Mouse (Mus musculus): ENCODE results near the gene Hist1h4b.

The Hist1h4b gene

DNA sequence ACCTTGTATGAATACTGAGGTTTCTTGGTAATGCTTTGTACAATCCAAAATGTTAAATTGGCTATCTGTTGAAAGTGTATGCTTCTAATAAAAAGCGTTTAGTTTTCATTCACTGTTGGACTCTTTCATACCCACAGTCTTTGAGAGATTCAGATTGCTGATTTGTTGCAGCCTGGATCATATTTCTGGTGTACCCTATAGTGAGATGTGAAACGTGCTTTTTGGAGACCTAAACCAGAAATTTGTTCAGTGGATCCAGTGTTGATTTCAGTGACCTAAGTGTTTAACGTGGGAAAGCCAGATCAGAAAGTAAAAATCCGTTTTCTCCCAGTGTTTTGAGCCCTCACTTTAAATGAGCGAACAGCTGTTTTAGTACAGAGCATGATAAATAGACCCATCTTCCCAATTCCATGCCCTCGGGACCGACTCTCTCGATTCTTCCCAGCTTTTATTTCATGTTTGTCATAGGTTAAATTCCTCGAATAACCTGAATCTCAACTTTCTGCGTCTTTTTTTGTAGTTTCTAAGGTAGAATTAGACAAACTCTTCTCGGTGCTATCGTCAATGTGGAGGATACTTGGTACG is 16.5 kb upstream of the Hist1h4b start:
- DNase-seq (ENCODE audit: low spot score in 2 of 2) = no peak

DNA sequence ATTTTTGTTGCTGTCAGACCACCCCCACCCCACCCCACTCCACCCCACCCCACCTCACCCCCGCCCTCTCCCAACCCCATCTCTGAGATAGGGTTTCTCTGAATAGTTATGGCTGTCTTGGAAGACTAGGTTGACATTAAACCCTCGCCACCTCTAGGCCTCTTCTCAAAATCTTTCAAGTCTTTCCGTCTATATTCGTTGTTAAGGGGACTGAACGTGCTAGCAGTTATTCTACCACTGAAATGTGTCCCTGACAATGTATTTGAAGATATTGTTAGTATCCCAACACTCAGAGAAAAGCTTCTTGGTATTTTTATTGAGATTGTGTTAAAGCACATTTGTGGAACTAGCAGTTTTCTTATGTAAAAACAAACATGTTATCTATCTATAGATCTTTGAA is 15.9 kb upstream of the Hist1h4b start:
- no peak for DNase-seq (ENCODE audit: low spot score in 2 of 2)

DNA sequence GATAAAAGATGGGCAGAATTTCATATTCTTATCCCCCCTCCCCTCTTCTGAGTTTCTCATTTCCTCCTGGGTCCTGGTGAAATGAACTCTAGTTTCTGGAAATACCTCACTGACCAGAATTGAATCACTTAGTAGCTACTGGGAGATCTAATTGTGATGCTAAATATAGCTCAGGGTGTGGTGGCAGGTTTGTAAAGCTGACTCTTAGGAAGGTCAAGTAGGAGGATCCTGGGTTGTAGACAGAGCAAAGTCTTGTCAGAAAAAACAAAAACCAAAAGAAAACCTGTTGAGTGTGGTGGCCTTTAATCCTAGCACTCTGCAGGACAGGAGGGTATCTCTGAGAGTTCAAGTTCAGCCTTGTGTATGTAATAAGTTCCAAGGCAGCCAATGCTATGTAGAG is 14.8 kb upstream of the Hist1h4b start:
- peak in 1 of 2 experiments; percentile 3 for DNase-seq (ENCODE audit: low spot score in 2 of 2)

DNA sequence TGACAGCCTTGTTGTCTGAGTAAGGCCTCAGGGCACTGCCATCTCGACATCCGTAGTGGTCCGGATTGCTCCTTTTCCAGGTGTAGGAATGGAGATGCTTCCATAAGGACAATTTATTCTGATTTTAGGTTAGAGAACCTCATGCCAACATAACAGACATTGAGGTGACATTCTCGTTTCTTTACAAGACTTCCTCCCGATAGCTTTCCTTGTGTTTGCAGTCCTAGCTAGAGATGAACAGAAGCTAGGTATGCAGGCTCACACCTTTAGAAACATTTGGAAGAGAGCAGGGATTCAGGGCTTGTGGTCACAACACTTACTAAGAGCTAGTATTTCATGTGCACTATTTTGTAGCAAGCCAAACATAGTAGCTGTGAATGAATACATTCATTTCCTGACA is 13.6 kb upstream of the Hist1h4b start:
- no peak for DNase-seq (ENCODE audit: low spot score in 2 of 2)

DNA sequence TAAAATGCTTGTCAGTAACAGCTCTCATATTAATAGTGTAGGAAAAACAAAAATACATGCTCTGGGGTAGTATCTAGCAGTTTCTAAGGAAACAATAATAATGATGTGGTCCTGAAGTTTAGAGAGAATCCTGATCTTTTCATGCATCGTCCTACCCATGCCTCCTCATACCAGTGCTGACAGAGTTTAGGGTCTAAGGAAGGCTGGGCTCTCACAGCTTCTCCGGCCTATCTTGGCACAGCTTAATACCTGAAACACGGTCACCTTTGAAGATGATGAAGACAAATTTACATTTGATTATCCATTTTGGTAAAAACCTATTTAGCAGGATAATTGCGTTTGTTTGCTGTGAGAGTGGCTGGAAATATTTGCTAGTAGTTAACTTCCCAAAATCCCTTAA is 12.8 kb upstream of the Hist1h4b start:
- no peak for DNase-seq (ENCODE audit: low spot score in 2 of 2)

DNA sequence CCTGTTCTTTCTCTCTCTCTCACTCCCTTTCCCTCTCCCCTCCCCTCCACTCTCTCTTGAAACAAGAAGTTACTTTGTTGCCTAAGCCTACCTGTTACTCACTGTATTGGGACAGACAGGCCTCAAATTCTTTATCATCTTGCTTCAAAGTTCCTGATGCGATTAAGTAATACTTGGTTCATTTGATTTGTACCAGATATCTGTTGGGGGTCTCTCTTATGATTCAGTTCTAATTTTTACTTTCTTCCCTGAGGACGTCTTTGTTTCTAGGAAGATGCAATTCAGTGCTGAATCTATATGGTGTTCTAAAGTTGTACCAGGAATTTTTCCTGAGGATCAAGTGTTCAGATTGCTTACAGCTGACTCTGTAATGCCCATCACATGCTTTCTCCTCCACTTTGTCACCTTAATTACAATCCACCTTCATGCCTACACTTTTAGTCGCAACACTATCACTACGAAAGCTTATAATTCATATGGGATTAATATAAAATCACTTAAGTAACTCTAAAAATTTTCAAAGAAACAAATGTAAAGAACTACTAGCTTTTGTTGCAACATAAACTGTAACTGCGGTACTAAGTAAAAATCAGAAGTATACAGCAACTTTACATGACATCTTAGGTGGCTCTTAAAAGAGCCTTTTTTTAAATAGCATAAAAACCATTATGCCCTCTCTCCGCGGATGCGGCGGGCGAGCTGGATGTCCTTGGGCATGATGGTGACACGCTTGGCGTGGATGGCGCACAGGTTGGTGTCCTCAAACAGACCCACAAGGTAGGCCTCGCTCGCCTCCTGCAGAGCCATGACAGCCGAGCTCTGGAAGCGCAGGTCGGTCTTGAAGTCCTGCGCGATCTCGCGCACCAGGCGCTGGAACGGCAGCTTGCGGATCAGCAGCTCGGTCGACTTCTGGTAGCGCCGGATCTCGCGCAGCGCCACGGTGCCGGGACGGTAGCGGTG is 12.1 kb upstream of the Hist1h4b start:
- DNase-seq (ENCODE audit: low spot score in 2 of 2) = no peak

DNA sequence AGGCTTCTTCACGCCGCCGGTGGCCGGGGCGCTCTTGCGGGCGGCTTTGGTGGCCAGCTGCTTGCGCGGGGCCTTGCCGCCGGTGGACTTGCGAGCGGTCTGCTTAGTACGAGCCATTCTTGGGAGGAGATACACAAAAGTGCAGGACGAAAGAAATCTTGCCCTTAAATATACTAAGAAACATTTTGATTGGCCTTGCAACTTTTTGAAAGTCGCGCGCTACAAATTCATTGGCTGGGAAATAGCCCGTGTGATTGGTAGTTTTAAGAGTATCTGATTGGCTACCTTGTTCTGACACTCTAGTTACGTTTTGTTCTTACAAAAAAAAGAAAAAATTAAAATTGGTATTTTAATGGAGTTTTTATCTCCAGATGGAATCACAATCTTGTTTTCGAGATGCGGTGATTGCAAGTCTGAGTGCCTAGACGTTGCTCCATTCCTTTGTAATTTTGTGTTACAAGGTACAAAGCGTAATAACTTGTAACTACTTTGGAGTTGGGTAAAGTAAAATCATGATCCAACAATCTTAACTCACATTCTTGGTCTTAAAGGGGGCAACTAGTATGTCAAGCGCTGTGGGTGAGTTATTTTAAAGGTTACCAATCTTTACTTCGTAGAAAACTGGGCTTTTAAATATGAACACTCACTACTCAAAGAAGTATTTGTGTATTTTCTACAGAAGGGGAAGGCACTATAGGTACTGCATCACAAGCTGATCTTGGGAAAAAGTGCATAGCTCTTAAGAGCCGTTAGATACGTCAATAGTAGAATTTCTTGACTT is 11.2 kb upstream of the Hist1h4b start, which contains the start of gene Hist1h3c:
Gene Hist1h3c (minus strand): TSS at position 222 of the 781 bp plus-strand sequence.
- peak; percentile 92 to 94 for DNase-seq (ENCODE audit: low spot score in 2 of 2)

DNA sequence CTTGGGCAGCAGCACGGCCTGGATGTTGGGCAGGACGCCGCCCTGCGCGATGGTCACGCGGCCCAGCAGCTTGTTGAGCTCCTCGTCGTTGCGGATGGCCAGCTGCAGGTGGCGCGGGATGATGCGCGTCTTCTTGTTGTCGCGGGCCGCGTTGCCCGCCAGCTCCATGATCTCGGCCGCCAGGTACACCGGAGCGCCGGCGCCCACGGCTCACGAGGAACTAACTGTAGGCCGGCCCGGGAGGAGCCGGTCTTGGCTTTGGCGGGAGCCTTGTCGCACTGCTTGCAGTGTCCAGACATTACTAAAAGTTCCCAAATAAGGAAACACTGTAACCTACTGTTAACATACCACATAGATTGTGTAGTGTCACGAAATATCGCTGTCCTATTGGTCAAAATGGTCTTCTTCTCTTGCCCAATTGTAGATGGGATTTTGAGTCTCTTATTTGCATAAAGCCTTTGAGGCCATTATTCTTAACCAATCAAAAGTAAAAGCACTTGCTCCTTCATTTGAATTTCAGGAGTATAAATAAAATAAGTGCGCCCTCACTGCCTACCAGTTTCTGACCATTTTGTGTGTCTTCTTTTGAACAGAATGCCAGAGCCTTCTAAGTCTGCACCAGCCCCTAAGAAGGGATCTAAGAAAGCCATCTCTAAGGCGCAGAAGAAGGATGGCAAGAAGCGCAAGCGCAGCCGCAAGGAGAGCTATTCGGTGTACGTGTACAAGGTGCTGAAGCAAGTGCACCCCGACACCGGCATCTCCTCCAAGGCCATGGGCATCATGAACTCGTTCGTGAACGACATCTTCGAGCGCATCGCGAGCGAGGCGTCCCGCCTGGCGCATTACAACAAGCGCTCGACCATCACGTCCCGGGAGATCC is 10.4 kb upstream of the Hist1h4b start, which contains the start of gene Hist1h2bb:
Gene Hist1h2bb (plus strand): TSS at position 534 of the 880 bp plus-strand sequence.
- DNase-seq (ENCODE audit: low spot score in 2 of 2) = peak; percentile 64 to 80

DNA sequence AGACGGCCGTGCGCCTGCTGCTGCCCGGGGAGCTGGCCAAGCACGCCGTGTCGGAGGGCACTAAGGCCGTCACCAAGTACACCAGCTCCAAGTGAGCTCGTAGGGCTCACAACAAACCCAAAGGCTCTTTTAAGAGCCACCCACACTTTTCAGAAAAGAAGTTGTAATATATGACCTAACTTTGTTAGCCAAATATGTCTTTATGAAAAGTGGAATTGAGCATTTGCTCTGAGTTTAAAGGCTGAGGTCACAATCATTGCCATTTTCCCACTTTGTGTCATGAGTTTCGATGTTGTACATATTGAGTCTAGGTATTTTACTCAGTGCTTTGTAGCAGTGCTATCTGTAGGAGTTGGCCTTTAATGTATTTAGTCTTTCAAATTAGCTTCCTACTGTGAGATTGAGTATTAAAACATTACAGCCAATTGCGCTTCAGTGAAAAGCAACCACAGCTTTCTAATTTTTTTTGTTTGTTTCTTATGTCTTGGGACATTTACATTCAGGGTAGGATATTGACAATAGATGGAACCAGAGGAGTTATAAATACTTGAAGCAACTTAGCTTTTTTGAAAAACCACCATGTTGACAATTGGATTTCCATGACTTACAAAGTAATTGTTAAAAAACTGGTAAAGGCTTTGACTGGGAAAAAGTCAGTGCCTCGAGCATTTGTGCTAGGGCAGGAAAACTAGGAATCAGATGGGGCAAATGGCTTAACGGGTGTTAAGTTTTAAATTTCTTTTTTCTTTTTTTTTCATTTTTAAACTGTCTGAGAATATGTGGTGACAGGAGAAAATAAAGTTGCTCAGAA is 9.5 kb upstream of the Hist1h4b start:
- DNase-seq (ENCODE audit: low spot score in 2 of 2) = no peak

DNA sequence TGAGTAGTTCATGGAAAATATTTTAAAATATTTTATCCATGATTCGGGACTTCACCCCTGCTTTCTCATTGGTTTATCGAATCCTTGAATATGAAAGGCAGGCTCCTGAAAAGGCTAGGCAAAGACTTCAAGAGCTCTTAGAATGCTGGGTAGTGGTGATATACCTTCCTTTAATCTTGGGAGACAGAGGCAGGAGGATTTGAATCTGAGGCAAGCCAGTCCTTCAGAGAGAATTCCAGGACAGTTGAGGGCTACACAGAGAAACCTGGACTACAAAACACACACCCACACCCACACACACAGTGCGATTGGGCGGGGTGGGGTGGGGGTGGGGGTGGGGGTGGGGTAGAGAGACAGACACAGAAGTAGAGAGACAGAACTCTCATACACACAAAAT is 8.9 kb upstream of the Hist1h4b start:
- DNase-seq (ENCODE audit: low spot score in 2 of 2) = no peak

DNA sequence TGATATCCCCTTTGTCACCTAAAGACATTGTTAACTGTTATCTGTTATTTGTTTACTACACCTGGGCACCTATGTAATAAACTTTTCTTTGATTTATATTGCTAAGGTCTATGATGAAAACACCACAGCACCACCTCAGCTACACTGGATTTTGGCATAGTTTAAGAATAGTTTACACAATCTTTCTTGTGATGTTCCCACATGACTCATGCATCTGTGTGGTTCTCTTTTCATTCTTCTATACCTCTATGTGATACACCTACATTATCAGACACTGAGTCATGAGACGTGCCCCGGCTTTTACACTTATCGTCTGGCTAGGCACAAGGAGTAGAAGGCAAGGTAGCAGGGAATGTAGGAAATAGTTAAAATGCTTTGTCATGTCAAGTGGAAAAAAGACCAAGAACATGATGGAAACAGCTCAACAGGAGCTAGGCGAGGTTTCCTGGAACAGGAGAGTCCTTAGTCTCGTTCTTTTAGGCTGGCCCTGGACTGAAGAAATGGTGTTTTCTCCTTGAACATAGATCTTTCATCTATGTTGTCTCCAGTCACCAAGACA is 7.2 kb upstream of the Hist1h4b start:
- DNase-seq (ENCODE audit: low spot score in 2 of 2) = no peak

DNA sequence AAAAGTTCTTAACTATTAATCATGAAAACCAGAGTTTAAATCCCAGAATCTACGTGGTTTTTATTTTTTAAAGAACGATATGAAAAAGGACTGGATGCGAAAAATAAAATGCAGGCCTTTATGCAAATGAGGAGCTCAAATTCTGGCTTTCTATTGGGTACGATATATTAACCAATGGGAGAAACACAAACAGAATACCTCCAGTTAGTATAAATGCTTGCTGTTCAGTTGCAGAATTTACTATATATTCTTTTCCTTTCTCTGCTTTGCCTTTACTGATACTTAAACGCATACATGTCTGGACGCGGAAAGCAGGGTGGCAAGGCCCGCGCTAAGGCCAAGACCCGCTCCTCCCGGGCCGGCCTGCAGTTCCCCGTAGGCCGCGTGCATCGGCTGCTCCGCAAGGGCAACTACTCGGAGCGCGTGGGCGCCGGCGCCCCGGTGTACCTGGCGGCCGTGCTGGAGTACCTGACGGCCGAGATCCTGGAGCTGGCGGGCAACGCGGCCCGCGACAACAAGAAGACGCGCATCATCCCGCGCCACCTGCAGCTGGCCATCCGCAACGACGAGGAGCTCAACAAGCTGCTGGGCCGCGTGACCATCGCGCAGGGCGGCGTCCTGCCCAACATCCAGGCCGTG is 5.9 kb upstream of the Hist1h4b start, which contains the start of gene Hist1h2ab:
Gene Hist1h2ab (plus strand): TSS at position 288 of the 639 bp plus-strand sequence.
- peak in 1 of 2 experiments; percentile 55 for DNase-seq (ENCODE audit: low spot score in 2 of 2)

DNA sequence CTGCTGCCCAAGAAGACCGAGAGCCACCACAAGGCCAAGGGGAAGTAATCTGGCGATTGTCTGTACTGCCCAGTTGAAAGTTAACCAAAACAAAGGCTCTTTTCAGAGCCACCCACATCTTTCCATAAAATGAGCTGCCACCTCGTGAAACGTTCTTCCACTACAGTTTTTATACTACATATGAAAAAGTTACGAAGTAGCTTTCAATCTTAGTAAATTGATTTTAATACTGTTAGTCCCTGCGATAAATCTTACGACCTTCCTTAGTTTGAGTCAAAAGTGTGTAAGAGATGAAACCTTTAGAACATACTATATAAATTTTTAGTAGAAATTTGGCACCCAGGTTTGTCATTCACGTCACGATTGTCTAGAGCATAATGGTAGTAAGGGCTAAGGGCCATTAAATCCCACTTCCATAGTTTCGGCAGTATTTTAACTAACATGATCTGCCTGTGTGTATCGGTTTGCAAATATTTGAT is 5.3 kb upstream of the Hist1h4b start:
- DNase-seq (ENCODE audit: low spot score in 2 of 2) = no peak

DNA sequence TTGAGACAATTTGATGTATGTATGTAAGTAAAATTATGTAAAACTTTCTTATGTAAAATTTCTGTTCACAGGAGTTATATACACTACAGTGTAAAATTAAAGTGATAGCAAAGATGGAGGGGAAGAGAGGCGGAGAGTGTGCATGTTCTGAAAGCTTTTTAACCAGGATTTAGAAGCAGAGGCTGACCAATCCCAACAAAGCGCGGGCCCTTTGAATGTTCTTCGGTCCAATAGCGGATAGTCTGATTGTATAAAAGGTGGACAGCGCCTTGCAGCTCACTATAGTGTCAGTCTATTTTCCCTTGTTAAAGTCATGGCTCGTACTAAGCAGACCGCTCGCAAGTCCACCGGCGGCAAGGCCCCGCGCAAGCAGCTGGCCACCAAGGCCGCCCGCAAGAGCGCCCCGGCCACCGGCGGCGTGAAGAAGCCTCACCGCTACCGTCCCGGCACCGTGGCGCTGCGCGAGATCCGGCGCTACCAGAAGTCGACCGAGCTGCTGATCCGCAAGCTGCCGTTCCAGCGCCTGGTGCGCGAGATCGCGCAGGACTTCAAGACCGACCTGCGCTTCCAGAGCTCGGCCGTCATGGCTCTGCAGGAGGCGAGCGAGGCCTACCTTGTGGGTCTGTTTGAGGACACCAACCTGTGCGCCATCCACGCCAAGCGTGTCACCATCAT is 4.6 kb upstream of the Hist1h4b start, which contains the start of gene Hist1h3b:
Gene Hist1h3b (plus strand): TSS at position 201 of the 675 bp plus-strand sequence.
- peak; percentile 96 for DNase-seq (ENCODE audit: low spot score in 2 of 2)

DNA sequence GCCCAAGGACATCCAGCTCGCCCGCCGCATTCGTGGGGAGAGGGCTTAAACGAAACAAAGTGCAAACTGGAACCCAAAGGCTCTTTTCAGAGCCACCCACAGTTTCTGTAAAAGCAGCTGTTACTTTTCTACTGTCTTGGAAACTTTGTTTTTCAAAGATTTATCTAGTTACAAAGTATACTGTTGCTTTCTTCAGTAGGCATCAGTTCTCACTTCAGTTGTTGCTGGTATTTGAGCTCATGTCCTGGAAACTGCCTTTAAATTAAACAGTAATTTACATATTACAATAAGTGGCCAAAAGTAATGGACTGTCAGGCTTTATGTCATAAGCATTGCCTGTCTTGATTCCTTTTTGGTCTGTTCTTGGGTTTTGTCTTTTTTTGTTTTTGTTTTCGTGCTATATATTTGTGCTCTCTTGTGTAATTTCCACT is 4.1 kb upstream of the Hist1h4b start:
- no peak for DNase-seq (ENCODE audit: low spot score in 2 of 2)

DNA sequence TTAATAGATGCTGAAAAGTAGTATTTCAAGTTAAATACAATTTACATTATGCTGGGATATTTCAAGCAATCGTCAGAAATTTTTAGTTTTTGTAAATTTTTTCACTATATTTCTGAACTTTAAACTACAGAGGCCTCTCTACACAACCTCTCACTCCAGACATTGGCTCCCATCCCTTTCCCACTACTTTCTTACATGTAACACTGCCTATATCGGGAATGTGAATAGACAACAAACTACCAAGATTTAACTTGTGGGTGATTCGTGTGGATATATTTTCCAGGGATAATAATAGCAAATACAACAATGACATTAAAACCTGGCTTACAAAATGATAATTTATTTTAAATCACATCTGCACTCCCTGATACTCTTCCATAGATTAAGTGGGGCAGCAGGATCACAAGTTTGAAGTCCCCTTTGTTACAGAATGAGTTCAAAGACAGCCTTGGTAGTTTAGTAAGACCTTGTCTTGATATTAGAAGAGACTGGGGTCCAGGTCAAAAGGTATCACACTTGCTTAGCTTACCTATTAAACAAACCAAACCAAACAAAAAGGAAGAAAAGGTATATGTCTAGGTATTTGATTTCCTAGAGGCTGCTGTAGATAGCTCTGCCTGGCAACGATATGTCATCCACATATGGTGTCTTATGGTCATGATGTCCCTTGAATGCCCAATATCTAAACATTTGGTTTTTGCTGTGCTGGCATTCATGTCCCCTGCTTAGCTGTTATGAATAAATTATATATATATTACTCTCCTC is 3.3 kb upstream of the Hist1h4b start:
- DNase-seq (ENCODE audit: low spot score in 2 of 2) = no peak

DNA sequence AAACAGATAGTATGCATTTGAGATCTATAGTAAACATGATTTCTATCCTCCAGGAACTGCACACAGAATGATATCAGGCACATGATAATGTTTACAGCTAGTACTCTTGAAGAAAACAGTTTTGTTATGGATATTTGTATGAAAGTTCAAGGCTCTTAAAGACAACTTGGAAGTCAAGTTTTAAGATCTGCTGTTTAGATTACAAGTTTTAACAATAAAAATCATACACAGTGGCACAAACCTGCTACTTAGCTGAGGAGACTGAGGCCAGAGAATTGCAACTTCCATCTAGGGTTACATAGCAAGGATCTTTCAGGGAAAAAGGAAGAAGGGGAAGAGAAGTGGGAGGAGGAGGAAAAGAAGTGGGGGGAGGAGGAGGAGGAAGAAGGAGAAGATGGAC is 1.8 kb upstream of the Hist1h4b start:
- no peak for DNase-seq (ENCODE audit: low spot score in 2 of 2)

Data from right cerebral cortex, postnatal 10 days (tissue).